Mouse (Mus musculus): Measurements from ENCODE around the gene Wdr95.

- TF ChIP-seq CTCF (IDR thresholded peaks at IDR 0.05; ENCODE audit: low read depth) (no peak), EP300 (IDR thresholded peaks at IDR 0.05; ENCODE audit: low read depth) (no peak)
Measured at GRCm38 (mm10) chr5:149537796-149538511, 9.5 kb downstream of the Wdr95 start.

All from liver, embryonic 14.5 days (tissue).